Mouse (Mus musculus): ENCODE measurements at regions not wholly inside any gene's neighbourhood (a gene's known extent, or its start where the extent isn't known, plus 50 kb on each side); places are given as distances from the start of the nearest gene placed in this dataset.

- DNase-seq (ENCODE audit: low spot score) = no peak
Observed at GRCm38 (mm10) chr1:23602710-23603291, 158.8 kb upstream of the B3gat2 start.

- DNase-seq (ENCODE audit: low spot score) = no peak
Observed at GRCm38 (mm10) chr1:23629366-23629765, 132.2 kb upstream of the B3gat2 start.

GRCm38 (mm10) chr1:23645093-23645492 is 116.5 kb upstream of the B3gat2 start:
- no peak for DNase-seq (ENCODE audit: low spot score)

DNA sequence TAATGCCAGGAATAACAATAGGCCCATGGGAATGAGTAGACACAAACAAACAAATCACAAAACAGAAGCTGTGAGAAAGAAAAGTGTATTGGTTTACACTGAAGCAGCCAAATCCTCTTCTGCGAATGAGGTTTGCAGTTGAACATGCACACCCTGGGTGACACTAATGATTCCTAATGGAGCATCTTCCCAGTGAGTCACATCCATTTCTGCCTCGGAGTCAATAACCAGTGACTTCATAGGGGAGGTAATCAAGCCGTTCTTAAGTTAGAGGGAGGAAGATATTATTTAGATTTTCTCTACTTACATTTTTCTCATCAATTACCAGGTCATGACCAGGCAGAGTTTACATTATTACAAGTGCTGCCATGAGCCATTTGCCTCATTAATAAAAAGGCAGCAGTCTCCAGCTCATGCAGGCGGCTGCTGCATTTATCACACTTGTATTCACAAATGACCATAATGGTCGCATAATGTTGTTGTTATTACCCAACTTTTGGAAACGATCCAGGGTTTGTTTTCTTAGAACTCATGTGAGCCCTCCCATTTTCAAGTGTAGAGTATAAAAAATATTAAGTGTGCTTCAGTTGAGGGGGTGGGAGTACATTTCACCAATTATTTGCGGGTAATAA is 112.6 kb upstream of the B3gat2 start:
- no peak for DNase-seq (ENCODE audit: low spot score)

DNA sequence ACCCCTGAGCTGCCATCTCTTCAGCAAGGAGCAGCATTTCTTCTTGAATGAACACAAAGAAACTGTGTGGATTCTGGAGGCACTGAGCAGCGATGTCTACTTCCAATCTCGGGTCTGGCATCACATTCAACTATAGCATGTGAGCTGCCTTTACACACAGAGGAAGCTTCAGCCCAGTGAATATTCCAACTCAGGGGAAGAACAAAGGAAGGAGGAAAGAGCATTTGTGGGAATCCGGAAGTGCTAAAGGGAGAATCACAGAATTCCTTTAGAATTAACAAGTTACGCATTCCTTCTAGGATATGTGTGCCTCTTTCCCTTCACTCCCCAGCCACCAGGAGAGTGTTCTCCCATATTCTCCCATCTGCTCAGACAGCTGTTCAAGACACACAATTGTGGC is 111.7 kb upstream of the B3gat2 start:
- no peak for DNase-seq (ENCODE audit: low spot score)

DNA sequence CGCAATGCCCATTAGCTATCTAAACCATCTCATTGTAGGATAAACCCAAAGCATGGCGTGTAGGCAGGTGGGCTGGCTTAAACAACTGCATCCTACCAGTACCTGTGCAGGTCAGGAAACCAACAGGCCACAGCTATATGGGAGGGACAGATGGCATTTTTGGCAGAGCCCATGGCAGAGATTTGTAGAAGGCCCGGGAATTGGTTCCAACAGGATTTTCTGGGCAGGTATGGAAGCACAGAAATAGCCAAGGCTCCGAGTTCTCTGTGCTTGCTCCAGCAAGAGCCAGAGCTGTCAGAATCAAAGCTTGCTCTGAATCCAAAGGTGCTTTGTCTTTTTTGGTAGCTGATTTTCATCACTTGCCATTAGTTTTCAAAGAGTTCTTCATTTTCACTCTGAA is 107.9 kb upstream of the B3gat2 start:
- no peak for DNase-seq (ENCODE audit: low spot score)

- no peak for DNase-seq (ENCODE audit: low spot score)
Observed at GRCm38 (mm10) chr1:23655768-23656167, 105.8 kb upstream of the B3gat2 start.

DNA sequence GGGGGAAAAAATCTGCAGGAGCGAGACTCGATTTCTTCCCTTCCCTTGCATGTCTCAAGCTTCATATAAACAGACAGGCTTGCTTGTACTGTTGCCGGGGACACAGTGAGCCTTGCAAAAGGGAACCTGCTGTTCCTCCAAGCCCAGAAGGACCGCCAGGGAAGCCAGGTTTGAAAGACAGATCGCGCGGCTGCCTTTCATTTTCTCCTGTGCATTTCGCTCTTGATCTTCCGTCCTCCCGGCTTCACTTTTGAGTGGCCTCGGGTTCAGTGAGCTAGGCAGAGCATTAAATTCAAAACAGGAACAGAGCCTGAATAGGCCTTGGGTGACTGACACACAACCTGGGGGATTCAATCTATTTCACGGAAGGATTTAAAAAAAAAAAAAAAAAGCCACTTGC is 105.3 kb upstream of the B3gat2 start:
- no peak for DNase-seq (ENCODE audit: low spot score)

- DNase-seq (ENCODE audit: low spot score) = no peak
Observed at GRCm38 (mm10) chr1:23656718-23657117, 104.8 kb upstream of the B3gat2 start.

- no peak for DNase-seq (ENCODE audit: low spot score)
Observed at GRCm38 (mm10) chr1:23670514-23670913, 91.0 kb upstream of the B3gat2 start.

GRCm38 (mm10) chr1:23674357-23674756 is 87.2 kb upstream of the B3gat2 start:
- DNase-seq (ENCODE audit: low spot score) = no peak

DNA sequence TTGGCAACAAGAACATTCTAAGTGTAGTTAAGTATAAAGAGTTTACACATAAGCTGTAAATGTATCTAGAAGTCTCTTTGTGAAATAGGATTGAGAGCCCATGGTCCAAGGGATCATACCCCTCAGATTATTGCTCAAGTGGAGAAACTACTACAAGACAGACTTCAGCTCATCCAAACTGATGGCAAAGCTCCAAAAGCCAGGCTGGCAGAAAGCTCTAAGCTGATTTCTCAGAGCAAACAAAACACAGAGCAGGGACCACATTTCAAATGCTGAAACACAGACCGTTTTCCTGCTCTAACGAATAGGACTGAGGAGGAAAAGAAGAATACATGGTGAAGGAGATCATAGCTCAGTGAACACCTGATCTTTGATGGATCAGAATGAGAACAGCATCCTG is 85.3 kb upstream of the B3gat2 start:
- DNase-seq (ENCODE audit: low spot score) = no peak

DNA sequence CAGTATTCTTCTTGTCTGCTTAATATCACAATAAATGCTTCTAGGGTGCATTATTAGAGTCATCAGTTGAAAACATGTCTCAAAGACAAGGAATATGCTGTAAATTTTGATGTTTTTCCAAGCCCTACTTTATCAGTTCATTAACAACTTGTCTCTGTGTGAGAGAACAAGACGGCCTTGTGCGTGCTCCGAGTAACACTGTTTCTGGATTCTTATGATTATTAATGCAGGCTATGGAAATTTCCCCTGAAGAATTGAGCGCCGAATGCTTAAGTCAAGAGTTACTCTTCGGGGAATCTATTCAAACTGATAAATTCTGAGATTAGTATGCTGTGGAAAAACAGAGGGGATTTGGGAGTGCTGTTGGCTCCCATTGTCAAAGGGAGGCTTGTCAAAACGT is 72.2 kb upstream of the B3gat2 start:
- DNase-seq (ENCODE audit: low spot score) = no peak

DNA sequence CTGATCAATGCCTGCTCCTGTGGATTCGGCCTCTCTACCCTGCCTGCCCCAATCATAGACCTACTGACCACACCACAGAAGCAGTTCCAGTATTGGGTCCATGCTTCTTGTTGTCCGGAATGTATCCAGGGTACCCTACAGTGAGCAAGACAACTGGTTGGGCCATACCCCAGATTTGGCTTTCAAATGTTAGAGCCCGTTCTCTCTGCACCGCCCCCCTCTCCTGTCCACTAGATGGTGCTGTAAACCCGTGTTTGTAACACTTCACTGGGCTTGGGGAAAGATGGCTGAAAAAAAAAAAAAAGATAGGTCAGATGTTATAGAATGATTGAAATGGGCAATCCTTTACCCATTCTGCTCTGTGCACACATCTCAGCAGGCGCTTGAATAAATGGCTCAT is 56.1 kb upstream of the B3gat2 start:
- DNase-seq (ENCODE audit: low spot score) = peak; percentile 18

GRCm38 (mm10) chr1:23706450-23706849 is 55.1 kb upstream of the B3gat2 start:
- DNase-seq (ENCODE audit: low spot score) = no peak
